Mouse (Mus musculus): Measurements from ENCODE around the gene Uchl3. TPM values are rescaled to one million over a fixed set of nuclear protein-coding genes. Genes with fewer than 3 reads are reported as not detected.

The Uchl3 gene
- polyA plus RNA-seq, 1 experiment, result 9.5 TPM

DNA sequence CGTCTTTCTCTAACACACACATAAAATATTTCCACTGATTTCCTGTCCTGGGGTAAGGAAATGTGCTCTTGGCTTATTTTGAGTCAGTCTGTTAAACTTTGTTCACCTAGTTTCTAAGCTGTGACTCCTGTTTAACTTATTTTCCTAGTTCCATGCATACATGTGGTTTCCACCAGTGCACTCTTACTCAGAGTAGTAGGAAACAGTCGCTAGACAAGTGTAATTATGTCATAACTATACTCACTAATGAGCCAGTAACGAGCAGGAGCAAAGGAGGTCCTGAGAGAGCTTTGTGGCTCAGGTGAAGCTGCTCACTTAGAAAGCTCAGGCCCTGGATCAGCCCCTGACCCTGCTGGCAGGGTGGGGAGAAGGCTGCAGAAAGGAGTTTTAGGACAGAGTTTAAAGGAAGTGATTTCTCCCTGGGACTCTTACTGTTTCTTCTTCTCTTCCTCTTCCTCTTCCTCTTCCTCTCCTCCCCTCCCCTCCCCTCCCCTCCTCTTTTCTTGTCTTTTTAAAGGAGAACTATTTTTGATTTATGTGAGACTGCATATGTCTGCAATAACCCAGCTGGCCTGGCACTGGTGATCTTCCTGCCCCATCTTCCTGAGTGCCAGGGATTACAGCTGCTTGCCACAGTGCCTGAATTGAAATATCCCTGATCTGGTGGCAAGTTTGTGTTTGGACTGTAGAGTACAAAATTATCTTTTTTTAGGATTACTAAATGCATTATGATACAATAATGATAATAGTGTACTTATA lies 8.1 kb downstream of the Uchl3 start:
- Histone ChIP-seq H3K4me3 (replicated peaks; ENCODE audit: extremely low read depth, low read depth, low read length) (no peak overlapping the region), H3K4me1 (ENCODE audit: control insufficient read depth, insufficient read depth, low read length) (peaks cover 2% of the 10 kb centered on the region; the same call in 1 of the 2 replicates)
- WGBS, result 45% methylated on average over 3 of the region's 3 CpGs
- TF ChIP-seq CTCF (IDR thresholded peaks at IDR 0.05; ENCODE audit: insufficient read depth, low read length) (no peak), POLR2A (IDR thresholded peaks at IDR 0.05; ENCODE audit: borderline replicate concordance, extremely low read depth, low read depth, low read length) (no peak)
- DNase-seq, result no peak

- peaks cover 2% of the 10 kb centered on the region; the same call in 1 of the 2 replicates for H3K4me1 ChIP-seq (ENCODE audit: control insufficient read depth, insufficient read depth, low read length)
- TF ChIP-seq POLR2A (IDR thresholded peaks at IDR 0.05; ENCODE audit: borderline replicate concordance, extremely low read depth, low read depth, low read length), result no peak
- no peak for TF ChIP-seq CTCF (IDR thresholded peaks at IDR 0.05; ENCODE audit: insufficient read depth, low read length)
- H3K4me3 ChIP-seq (replicated peaks; ENCODE audit: extremely low read depth, low read depth, low read length), result no peak overlapping the region
- DNase-seq, result no peak
- WGBS, result 80% methylated on average over 3 of the region's 3 CpGs
Observed at GRCm38 (mm10) chr14:101664274-101664673, 10.5 kb downstream of the Uchl3 start.

DNA sequence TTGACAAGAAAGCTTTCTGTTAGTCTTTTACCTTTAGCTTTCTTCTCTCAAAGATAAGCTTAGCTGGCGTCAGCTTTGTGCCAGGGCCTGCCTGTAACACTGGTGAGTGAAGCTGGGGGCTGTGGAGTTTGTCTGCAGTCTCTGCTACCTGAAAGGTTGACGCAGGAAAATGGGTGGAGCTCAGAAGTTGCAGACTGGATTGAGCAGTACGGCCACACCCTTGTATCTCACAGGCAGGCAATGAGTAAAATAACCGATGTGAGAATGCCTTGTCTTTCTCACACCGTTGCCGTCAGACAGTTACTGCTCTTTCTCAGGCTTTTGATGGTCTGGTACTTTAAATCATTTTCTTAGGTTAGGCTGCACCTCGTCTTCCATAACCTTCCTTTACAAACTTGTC lies 12.3 kb downstream of the Uchl3 start:
- WGBS, result 85% methylated on average over 7 of the region's 7 CpGs
- Histone ChIP-seq H3K4me3 (replicated peaks; ENCODE audit: extremely low read depth, low read depth, low read length) (no peak overlapping the region), H3K4me1 (ENCODE audit: control insufficient read depth, insufficient read depth, low read length) (peaks cover 2% of the 10 kb centered on the region; the same call in 1 of the 2 replicates)
- TF ChIP-seq POLR2A (IDR thresholded peaks at IDR 0.05; ENCODE audit: borderline replicate concordance, extremely low read depth, low read depth, low read length) (no peak), CTCF (IDR thresholded peaks at IDR 0.05; ENCODE audit: insufficient read depth, low read length) (no peak)
- no peak for DNase-seq

- WGBS, result 74% methylated on average over 5 of the region's 5 CpGs
- no peak for DNase-seq
- H3K4me1 ChIP-seq (ENCODE audit: control insufficient read depth, insufficient read depth, low read length), result peaks cover 2% of the 10 kb centered on the region; the same call in 1 of the 2 replicates
- TF ChIP-seq POLR2A (IDR thresholded peaks at IDR 0.05; ENCODE audit: borderline replicate concordance, extremely low read depth, low read depth, low read length) (no peak), CTCF (IDR thresholded peaks at IDR 0.05; ENCODE audit: insufficient read depth, low read length) (no peak)
- H3K4me3 ChIP-seq (replicated peaks; ENCODE audit: extremely low read depth, low read depth, low read length), result no peak overlapping the region
Observed at GRCm38 (mm10) chr14:101666536-101666935, 12.8 kb downstream of the Uchl3 start.

DNA sequence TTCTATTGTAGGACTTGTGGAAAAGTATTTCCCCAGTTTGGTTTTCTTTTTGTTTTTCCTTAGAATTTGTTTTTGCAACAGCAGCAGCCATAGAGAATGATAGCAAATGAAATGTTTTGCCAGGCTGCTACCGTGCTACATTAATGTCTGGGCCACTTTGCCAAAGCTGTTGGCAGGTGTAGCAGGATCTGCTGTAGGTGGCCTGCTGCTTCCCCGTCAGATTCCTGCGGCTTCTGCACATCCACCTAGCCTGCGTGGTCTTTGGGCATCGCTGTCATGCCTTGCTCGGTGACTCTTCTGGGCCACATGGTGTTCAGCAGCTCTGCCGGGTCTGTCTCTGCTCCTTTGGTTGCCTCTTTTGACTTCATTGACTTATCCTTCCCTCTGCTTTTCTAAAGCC lies 14.9 kb downstream of the Uchl3 start:
- 97% methylated on average over 7 of the region's 7 CpGs for WGBS
- TF ChIP-seq POLR2A (IDR thresholded peaks at IDR 0.05; ENCODE audit: borderline replicate concordance, extremely low read depth, low read depth, low read length) (no peak), CTCF (IDR thresholded peaks at IDR 0.05; ENCODE audit: insufficient read depth, low read length) (no peak)

GRCm38 (mm10) chr14:101672226-101672625 lies 18.5 kb downstream of the Uchl3 start:
- Histone ChIP-seq H3K4me1 (ENCODE audit: control insufficient read depth, insufficient read depth, low read length) (no peaks in the 10 kb centered on the region), H3K4me3 (replicated peaks; ENCODE audit: extremely low read depth, low read depth, low read length) (no peak overlapping the region)
- TF ChIP-seq POLR2A (IDR thresholded peaks at IDR 0.05; ENCODE audit: borderline replicate concordance, extremely low read depth, low read depth, low read length) (no peak), CTCF (IDR thresholded peaks at IDR 0.05; ENCODE audit: insufficient read depth, low read length) (no peak)
- no peak for DNase-seq
- WGBS, result 79% methylated on average over 1 of the region's 1 CpGs

More for the DNA sequence above, 14.9 kb downstream of the Uchl3 start:
- H3K4me1 ChIP-seq (ENCODE audit: control insufficient read depth, insufficient read depth, low read length), result no peaks in the 10 kb centered on the region
- H3K4me3 ChIP-seq (replicated peaks; ENCODE audit: extremely low read depth, low read depth, low read length), result no peak overlapping the region
- DNase-seq, result no peak

- TF ChIP-seq POLR2A (IDR thresholded peaks at IDR 0.05; ENCODE audit: borderline replicate concordance, extremely low read depth, low read depth, low read length) (no peak), CTCF (IDR thresholded peaks at IDR 0.05; ENCODE audit: insufficient read depth, low read length) (no peak)
- Histone ChIP-seq H3K4me1 (ENCODE audit: control insufficient read depth, insufficient read depth, low read length) (no peaks in the 10 kb centered on the region), H3K4me3 (replicated peaks; ENCODE audit: extremely low read depth, low read depth, low read length) (no peak overlapping the region)
- no peak for DNase-seq
- WGBS, result 93% methylated on average over 6 of the region's 6 CpGs
Observed at GRCm38 (mm10) chr14:101687696-101688095, 33.9 kb downstream of the Uchl3 start.

GRCm38 (mm10) chr14:101688406-101688805 lies 34.6 kb downstream of the Uchl3 start:
- DNase-seq, result no peak
- no peak for TF ChIP-seq CTCF (IDR thresholded peaks at IDR 0.05; ENCODE audit: insufficient read depth, low read length)
- TF ChIP-seq POLR2A (IDR thresholded peaks at IDR 0.05; ENCODE audit: borderline replicate concordance, extremely low read depth, low read depth, low read length), result no peak
- Histone ChIP-seq H3K4me1 (ENCODE audit: control insufficient read depth, insufficient read depth, low read length) (no peaks in the 10 kb centered on the region), H3K4me3 (replicated peaks; ENCODE audit: extremely low read depth, low read depth, low read length) (no peak overlapping the region)
- 86% methylated on average over 2 of the region's 2 CpGs for WGBS

DNA sequence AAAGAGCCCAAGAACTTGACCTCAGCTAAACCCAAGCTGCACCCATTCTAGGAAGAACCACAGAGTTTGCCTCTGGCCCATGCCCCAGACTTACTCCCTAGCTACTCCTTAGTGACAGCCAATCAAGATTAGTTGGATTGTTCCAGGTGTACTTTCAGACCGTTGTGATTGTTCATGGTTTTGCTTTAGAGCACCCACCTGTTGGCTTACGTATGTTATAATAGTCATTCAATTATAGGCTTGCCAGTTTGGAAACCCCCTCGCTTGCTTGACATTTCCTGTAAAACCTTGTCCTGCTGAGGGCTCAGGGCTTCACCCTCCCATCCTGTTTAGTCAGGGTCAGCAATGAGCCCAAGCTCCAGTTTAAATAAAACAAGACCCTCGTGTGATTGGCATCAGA lies 50.7 kb downstream of the Uchl3 start:
- Histone ChIP-seq H3K4me3 (replicated peaks; ENCODE audit: extremely low read depth, low read depth, low read length) (no peak overlapping the region), H3K4me1 (ENCODE audit: control insufficient read depth, insufficient read depth, low read length) (no peaks in the 10 kb centered on the region)
- no peak for DNase-seq
- TF ChIP-seq CTCF (IDR thresholded peaks at IDR 0.05; ENCODE audit: insufficient read depth, low read length), result no peak
- WGBS, result 61% methylated on average over 4 of the region's 4 CpGs

- 76% methylated on average over 5 of the region's 5 CpGs for WGBS
- no peak overlapping the region for H3K4me3 ChIP-seq (replicated peaks; ENCODE audit: extremely low read depth, low read depth, low read length)
- TF ChIP-seq CTCF (IDR thresholded peaks at IDR 0.05; ENCODE audit: insufficient read depth, low read length) (no peak), POLR2A (IDR thresholded peaks at IDR 0.05; ENCODE audit: borderline replicate concordance, extremely low read depth, low read depth, low read length) (no peak)
- no peak for DNase-seq
- H3K4me1 ChIP-seq (ENCODE audit: control insufficient read depth, insufficient read depth, low read length), result no peaks in the 10 kb centered on the region
Observed at GRCm38 (mm10) chr14:101707088-101707487, 53.3 kb downstream of the Uchl3 start.

Measured in lung, adult 2 months (tissue).